Mouse (Mus musculus) liver (tissue): ENCODE results near the gene Kcnab2.

ENCODE experiments used
- DNase-seq: peaks from one replicate; pipeline ENCODE4 v3.0.0-alpha.2; 2020; ENCODE audit warnings: mixed read lengths

The Kcnab2 gene

DNA sequence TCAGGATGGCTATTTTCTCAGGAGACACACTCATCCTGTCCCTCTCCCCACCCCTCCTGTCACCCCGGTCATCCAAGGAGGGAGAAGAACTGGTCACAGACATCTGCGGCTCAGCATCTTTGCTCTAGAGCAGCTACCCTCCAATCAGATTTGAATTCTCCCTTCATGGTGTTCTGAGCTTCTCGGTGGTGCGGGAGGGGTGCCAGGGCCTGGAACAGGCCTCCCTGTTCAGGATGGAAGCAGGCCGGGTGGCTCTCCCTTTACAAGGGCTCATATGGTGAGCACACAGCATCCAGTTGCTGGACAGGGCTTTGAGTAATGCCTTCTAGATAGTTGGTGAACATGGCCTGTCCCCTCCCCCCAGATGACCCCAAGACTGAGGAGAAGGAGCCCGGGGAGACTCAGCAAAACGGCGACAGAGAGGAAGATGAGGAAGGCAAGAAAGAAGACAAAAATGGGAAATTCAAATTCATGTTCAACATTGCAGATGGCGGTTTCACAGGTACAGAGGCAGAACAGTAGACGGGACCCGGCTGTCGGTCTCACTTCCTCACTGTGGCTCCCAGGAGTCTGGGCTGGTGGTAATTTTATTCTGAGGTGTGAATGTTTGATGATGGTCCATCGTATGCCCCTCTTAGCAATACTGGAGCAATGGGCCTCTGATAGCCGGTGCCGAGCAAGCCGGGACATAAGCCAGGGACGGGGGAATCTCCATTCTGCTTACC lies 95.0 kb downstream of the Kcnab2 start:
- DNase-seq: no peak

DNA sequence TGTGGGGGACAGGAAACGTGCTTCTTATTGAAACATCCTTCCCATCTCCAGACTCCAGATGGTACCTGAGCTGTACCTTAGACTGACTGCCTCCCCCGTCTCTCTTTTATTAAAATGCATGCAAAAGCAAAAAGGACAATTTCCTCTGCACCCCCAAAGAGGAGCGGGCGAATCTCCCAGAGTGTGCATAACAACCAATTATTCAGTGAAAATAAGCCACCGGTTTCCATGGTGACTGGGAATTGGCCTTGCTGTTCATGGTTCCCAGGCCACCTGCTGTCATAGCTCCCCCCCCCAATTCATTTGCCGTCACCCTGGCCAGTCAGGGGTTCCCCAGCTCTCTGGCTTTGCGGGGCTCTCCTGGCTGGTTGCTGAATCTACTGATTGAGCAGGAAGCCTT lies 112.4 kb downstream of the Kcnab2 start:
- DNase-seq: no peak

DNA sequence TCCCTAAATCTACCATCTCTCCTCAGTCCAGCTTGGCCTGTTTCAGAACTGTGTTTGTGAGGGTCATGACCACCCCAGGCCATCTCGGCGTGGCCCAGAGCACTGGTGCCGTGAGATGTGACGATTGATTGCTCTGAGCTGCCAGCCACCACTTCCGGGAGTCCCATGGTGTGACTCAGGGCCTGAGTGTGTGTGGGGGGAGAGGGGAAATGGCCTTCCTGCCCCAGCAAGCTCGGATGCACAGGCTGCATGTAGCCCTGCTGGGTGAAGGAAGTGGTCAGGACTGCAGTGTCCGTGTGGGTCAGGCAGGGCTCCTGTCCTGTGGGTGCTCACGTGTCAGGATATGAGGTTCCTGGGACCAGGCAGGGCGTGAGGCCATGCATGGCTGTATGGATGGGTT lies 115.5 kb downstream of the Kcnab2 start:
- no peak for DNase-seq

DNA sequence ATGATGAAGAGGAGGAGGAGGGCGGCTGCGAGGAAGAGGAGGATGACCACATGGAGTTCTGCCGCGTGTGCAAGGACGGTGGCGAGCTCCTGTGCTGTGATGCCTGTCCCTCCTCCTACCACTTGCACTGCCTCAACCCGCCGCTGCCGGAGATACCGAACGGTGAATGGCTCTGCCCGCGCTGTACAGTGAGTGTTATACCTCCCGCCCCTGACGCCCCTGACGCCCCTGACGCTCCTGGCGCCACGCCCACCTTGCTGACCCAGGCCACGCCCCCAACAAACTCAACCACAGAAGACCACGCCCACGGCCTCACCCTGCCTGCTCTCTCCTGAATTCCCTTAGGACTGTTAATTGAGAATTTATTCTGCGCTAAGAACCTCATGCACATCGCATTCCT lies 116.8 kb downstream of the Kcnab2 start:
- DNase-seq: peak; percentile 84

DNA sequence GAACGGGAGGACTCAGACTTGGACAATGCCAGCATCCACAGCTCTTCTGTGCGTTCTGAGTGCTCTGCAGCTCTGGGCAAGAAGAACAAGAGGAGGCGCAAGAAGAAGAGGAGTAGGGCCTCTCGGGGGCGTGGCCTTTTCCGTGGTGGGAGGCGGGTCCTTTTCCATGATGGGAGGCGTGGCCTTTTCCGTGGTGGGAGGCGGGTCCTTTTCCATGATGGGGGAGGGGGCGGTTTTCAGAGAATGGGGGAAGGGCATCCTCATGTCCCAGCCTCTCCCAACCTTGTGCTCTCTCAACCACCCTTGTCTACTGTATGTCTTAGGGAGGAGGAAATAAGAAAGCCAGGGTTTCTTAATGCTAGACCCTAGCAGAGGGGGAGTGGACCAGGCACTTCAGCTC lies 118.0 kb downstream of the Kcnab2 start:
- DNase-seq: no peak

DNA sequence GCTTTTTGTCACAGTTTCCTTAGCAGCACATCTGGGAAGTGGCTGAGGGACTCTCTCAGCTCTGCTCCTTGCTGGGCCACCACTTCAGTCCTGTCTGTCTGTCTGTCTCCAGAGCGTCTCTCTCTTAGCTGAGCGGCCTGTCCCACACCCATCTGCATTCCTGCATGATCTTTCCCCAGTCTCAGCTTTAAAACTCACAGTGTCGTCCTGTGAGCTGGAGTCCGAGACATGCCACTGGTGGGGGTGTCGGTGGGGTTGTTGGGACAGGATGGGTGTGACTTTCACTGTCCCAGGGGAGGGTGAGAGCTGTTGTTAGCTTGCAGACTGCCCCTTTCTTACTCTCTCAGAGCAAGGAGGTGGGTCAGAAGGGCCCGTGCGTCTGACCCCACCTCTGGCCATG lies 122.0 kb downstream of the Kcnab2 start:
- no peak for DNase-seq

DNA sequence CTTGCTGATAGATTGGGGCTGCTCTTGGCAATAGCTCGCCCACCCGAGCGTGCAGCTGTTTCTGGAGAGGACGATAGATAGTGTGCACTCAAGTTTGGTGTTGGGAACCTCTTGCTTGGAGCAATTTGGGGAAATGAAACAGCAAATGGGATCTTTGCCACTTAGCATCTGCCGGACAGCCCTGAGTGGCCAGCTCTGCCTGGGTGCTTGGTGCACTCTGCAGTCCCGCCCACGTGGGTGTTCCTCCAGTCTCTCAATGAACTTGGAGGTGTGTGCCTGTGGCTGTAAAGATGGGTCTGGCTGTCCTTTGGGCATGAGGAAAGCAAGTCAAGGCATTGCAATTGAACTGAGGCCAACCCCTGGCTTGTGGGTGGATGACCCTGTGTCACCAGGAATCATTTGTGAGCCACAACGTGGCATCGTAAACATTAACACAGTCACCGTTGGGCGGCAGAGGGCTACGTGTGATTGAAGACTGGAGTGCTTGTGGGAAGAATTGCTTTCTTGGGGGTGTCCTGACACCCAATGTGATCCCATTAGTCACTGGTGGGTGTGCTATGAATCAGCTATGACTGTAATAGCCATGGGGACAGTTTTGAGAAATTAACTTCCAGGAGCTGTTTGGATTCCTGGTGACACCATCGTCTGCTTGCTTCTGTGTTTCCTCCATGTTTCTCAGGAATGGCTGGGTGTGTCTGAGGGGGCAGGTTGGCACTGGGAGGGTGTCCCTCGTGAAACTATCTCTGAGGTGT lies 123.6 kb downstream of the Kcnab2 start:
- DNase-seq: no peak

DNA sequence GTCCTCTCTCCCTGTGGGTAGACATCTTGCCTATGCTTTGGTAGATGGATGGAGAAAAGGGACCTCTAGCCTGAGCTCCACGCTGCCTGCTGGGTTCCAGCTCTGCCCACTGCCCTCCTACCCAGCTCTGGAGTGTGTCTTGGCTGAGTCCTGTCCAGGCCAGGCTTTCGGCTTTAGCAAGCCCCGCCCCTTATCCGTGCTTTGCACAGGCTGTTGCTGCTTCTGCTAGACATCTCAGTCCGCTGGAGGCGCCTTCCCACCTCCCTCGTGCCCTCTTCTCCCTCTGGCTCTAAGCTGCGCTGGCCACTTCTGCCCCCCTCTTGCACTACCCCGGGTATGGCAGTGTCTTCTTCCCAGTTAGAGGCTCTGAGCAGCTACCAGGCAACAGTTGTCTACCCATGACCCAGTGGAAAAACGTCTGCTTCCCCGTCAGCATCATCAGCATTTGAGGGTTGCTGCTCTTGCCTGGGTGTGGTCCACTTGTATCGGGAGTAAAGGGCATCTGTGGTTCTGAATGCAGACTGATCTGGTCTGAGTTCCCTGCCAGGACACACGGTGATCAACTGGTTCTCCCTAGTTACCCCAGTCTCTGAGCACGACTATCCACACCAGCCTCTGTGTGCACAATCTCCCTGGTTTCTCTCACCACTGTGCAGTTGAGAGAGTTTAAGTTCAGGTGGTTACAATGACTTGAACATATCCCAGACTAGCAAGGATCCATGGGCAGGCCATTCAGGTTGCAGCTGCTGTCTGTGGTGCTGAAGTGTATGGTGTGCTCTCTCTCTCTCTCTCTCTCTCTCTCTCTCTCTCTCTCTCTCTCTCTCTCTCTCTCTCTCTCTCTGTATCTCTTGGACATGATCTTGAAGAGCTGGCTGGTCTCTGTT lies 126.0 kb downstream of the Kcnab2 start:
- no peak for DNase-seq

DNA sequence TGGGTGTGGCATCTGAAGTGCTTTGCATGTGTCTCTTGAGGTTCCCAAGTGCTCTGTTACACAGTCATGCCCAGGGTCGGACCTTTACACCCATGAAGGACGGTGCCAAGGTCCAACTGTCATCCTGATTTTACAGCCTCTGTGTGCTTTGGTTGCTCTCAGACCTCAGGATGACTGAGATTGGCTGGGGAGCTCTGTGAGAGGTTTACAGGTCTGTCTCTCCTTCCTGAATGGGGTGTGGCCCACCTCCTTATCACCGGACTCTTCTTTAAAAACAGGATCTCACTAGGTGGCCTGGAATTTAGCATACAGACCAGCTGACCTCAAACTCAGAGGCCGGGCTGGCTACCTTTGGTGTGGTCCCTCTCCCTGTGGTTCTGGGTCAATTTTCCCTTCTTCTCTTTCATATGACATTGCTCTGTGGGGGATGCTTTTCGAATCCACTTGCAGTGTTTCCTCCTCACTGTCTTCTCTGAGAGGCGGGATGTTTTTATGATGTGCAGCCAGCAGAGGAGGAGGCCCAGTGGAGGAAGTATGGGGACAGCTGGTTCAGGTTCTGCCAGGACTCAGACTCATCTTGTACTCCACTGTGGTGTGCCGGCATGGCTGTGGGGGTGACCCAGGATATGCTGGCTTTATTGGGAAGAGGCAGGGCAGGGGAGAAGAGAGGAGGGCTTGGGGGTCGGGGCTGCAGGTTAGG lies 126.8 kb downstream of the Kcnab2 start:
- DNase-seq: no peak

DNA sequence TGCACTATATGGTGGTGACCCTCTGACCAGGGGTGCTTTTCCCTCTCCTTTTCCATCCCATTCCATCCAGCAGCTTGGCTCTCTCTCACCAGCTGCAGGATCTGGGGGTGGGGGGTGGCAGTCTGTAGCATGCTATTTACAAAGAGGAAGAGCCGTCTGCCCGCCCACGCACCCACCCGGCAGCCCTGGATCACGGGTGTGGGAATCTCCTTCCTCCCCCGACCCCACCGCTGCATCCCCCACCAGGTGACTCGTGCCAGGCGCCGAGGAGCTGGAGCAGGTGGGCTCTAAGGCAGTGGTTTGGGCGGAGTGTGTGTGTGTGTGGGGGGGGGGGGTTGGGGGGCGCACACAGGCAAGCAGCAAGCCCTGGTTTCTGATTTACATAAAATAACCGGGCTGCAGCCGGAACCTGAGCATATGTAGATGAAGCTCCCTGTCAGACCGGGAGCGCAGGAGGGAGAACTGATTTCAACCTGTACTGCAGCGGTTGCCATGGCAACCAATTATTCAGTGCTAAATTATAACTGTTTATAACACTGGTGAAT lies 127.8 kb downstream of the Kcnab2 start:
- no peak for DNase-seq

DNA sequence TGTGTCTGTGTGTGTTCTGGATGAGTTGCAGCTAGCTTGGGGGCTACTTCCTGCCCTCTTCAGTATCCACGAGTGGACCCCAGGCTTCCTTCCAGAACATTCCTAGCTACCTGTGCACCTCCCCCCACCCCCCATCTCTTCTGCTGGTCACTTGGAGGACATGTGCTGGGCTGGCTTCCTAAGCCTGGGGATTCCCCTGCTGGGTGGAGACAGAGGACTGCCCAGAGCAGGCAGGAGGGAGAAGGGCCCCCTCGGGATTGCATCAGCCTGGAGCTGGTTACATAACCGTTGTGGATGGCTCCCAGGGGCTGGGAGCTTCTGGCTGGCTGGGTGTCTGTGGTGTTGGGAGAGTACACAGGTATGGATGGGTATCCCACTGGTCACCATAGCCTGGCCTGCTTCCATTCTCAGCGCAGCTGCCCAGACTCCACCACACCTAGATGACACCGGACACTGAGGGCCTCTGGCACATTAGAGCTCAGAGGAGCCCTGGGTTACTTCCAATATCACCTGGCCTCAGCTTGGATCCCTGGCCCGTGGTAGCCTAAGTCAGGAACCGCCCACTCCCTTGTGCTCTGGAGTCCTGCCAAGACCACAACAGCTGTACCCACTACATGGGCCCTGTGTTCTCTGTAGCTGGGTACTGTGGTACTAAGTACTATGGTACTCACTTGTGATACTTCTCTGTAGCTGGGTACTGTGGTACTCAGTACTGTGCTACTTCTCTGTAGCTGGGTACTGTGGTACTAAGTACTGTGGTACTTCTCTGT lies 132.4 kb downstream of the Kcnab2 start:
- DNase-seq: peak; percentile 63

DNA sequence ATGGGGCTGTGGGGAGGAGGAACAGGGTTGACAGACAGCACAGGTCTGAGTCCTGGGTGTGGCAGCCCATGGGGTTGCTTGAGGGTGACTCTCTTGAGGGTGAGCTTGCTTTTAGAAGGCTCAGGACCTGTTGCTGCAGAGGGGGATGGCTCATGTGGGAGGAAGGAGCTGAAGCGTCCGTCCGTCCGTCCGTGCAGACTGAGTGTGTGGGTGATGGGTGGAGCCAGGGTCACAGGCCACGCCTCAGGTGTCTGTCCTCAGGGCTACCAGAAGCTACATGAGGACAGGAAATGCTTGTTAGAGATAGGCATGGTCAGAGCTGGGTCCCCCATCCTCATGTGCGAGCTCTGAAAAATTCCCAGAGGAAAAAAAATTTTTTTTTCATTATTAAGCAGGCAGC lies 133.0 kb downstream of the Kcnab2 start:
- no peak for DNase-seq

DNA sequence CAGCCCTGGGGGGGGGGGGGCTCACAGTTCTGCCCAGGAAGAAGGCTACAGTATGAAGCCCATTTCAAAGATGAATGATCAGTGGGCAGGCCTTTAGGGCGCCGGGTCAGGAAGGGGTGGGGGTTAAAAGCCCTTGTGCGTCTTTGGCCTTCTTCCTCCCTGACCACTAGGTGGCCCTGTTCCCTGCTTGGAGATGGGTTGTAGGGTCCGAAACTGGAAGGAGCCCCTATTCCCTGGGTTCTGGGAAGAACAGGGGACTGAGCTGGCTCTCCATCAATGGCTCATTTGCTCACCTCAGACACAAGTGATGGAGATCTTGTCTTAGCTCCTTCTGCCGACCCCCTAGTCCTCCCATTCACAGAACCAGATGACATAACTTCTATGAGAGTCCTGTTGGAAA lies 134.4 kb downstream of the Kcnab2 start:
- peak; percentile 25 for DNase-seq
